Mouse (Mus musculus) midbrain, embryonic 12.5 days (tissue): ENCODE results near the gene Rabl2. TPM values are rescaled to one million over a fixed set of nuclear protein-coding genes. Genes with fewer than 3 reads are reported as not detected.

Source experiments
- ATAC-seq: fragments of 200-750 bp; cut with Nextera tagmentation; 2 replicates; pipeline ENCODE4 v1.8.0; 2017; ENCODE audit warnings: low read depth, moderate TSS enrichment, moderate library complexity; ENCODE audit not compliant: low FRiP score
- H3K27ac ChIP-seq: fragments of 300-500 bp; sonication (generic); replicated peaks from 2 replicates; pipeline ENCODE4 v1.5.1; 2016; ENCODE audit warnings: mild to moderate bottlenecking
- H3K27me3 ChIP-seq: fragments of 300-500 bp; sonication (generic); 2 replicates; pipeline ENCODE4 v1.6.1; 2016; ENCODE audit warnings: mild to moderate bottlenecking
- H3K36me3 ChIP-seq: fragments of 300-500 bp; sonication (generic); 2 replicates; pipeline ENCODE4 v1.6.1; 2016
- H3K4me1 ChIP-seq: fragments of 300-500 bp; sonication (generic); 2 replicates; pipeline ENCODE4 v1.6.1; 2016
- H3K4me2 ChIP-seq: fragments of 300-500 bp; sonication (generic); replicated peaks from 2 replicates; pipeline ENCODE4 v1.6.1; 2016; ENCODE audit warnings: mild to moderate bottlenecking, moderate library complexity
- H3K4me3 ChIP-seq: fragments of 300-500 bp; sonication (generic); 2 replicates; pipeline ENCODE4 v1.5.1; 2016; ENCODE audit warnings: mild to moderate bottlenecking
- H3K9ac ChIP-seq: fragments of 300-500 bp; sonication (generic); replicated peaks from 2 replicates; pipeline ENCODE4 v1.6.1; 2016; ENCODE audit warnings: mild to moderate bottlenecking, moderate library complexity
- H3K9me3 ChIP-seq: fragments of 300-500 bp; sonication (generic); 2 replicates; pipeline ENCODE4 v1.6.1; 2016; ENCODE audit warnings: mild to moderate bottlenecking
- whole genome bisulfite sequencing: fragments of 180-500 bp; shearing (Covaris S2); methylation state at CpG from one replicate; pipeline ENCODE4 v1.1.7; 2016; 5-methylcytosine and 5-hydroxymethylcytosine counted together
- polyA plus RNA-seq: library from polyadenylated mRNA; unstranded; fragments of >200 nt; fragmentation: Nextera tagmentation; extraction: Ambion mirVana; gene quantifications from 2 replicates; pipeline ENCODE4 v1.2.1, GENCODE M21; 2016

The Rabl2 gene
- polyA plus RNA-seq, 1 experiment from 2014 or later = 70.5 TPM

GRCm38 (mm10) chr15:89547824-89548601, 43.7 kb downstream of the Rabl2 start:
- Histone ChIP-seq H3K36me3 (peaks cover 20% of the 10 kb centered on the region), H3K9ac (peak overlapping the region; percentile 48; the same call in 1 of the 2 replicates), H3K9me3 (no peaks in the 10 kb centered on the region), H3K27ac (no peak overlapping the region), H3K4me1 (peaks cover 22% of the 10 kb centered on the region), H3K4me3 (peak overlapping the region; percentile 36), H3K4me2 (peak overlapping the region; percentile 52), H3K27me3 (peaks cover 38% of the 10 kb centered on the region)
- WGBS = 9% methylated on average over 58 of the region's 58 CpGs
- peak; percentile 84 for ATAC-seq

- Histone ChIP-seq H3K4me3 (peak overlapping the region; percentile 36; the same call in 1 of the 2 replicates), H3K27me3 (peaks cover 38% of the 10 kb centered on the region), H3K36me3 (peaks cover 21% of the 10 kb centered on the region), H3K9ac (peak overlapping the region; percentile 48; the same call in 1 of the 2 replicates), H3K4me2 (peak overlapping the region; percentile 52), H3K4me1 (peaks cover 22% of the 10 kb centered on the region), H3K27ac (no peak overlapping the region), H3K9me3 (no peaks in the 10 kb centered on the region)
- WGBS = 56% methylated on average over 8 of the region's 8 CpGs
- no peak for ATAC-seq
Observed at GRCm38 (mm10) chr15:89547321-89547720, 44.4 kb downstream of the Rabl2 start.

- no peak overlapping the region for H3K27ac ChIP-seq
- H3K27me3 ChIP-seq = peaks cover 33% of the 10 kb centered on the region
- H3K9ac ChIP-seq = no peak overlapping the region
- H3K36me3 ChIP-seq = peaks cover 13% of the 10 kb centered on the region
- no peak overlapping the region for H3K4me3 ChIP-seq
- 86% methylated on average over 7 of the region's 7 CpGs for WGBS
- ATAC-seq = no peak
- no peaks in the 10 kb centered on the region for H3K9me3 ChIP-seq
- peaks cover 21% of the 10 kb centered on the region for H3K4me1 ChIP-seq
- no peak overlapping the region for H3K4me2 ChIP-seq
Observed at GRCm38 (mm10) chr15:89544171-89544570, 47.6 kb downstream of the Rabl2 start.

GRCm38 (mm10) chr15:89533843-89534207, 57.9 kb downstream of the Rabl2 start:
- Histone ChIP-seq H3K27ac (no peak overlapping the region), H3K9me3 (no peaks in the 10 kb centered on the region), H3K4me1 (peaks cover 24% of the 10 kb centered on the region), H3K9ac (0 out of 2 replicates have a peak overlapping the region, but pooled peaks have one; percentile 59), H3K4me2 (peak overlapping the region; percentile 78), H3K4me3 (peak overlapping the region; percentile 48), H3K36me3 (no peaks in the 10 kb centered on the region), H3K27me3 (0 out of 2 replicates have a peak, but pooled peaks cover 12% of the 10 kb centered on the region)
- ATAC-seq = no peak
- WGBS = 90% methylated on average over 10 of the region's 10 CpGs

- 63% methylated on average over 23 of the region's 23 CpGs for WGBS
- peak overlapping the region; percentile 59 for H3K9ac ChIP-seq
- ATAC-seq = peak; percentile 42
- 0 out of 2 replicates have a peak, but pooled peaks cover 12% of the 10 kb centered on the region for H3K27me3 ChIP-seq
- peak overlapping the region; percentile 69 for H3K27ac ChIP-seq
- H3K36me3 ChIP-seq = no peaks in the 10 kb centered on the region
- H3K4me3 ChIP-seq = peak overlapping the region; percentile 48
- peaks cover 24% of the 10 kb centered on the region for H3K4me1 ChIP-seq
- no peaks in the 10 kb centered on the region for H3K9me3 ChIP-seq
- H3K4me2 ChIP-seq = peak overlapping the region; percentile 78
Observed at GRCm38 (mm10) chr15:89532924-89533842, 58.5 kb downstream of the Rabl2 start.

Other genes starting within 250 kb of the Rabl2 start
- 44.3 and 48.8 TPM in 2 replicates for gene Lmf2, start 236.3 kb downstream of the Rabl2 start, polyA plus RNA-seq
- 164 and 170 TPM in 2 replicates for gene Ncaph2, start 236.2 kb downstream of the Rabl2 start, polyA plus RNA-seq
- gene Sco2, start 218.1 kb downstream of the Rabl2 start, polyA plus RNA-seq = 5.8 TPM in 2 replicates
- gene Tymp, start 214.9 kb downstream of the Rabl2 start, polyA plus RNA-seq = 1.4 and 1.9 TPM in 2 replicates
- gene Odf3b, start 212.6 kb downstream of the Rabl2 start, polyA plus RNA-seq = 0.51 and 1.2 TPM in 2 replicates
- not detected in 2 replicates for gene Klhdc7b, start 207.0 kb downstream of the Rabl2 start, polyA plus RNA-seq
- not detected in 2 replicates for gene Syce3, start 181.4 kb downstream of the Rabl2 start, polyA plus RNA-seq
- 0.90 and 1.1 TPM in 2 replicates for gene Cpt1b, start 166.1 kb downstream of the Rabl2 start, polyA plus RNA-seq
- gene C730034F03Rik, start 162.3 kb downstream of the Rabl2 start, polyA plus RNA-seq = 5.7 and 7.0 TPM in 2 replicates
- gene Gm44502, start 162.2 kb downstream of the Rabl2 start, polyA plus RNA-seq = not detected in 2 replicates
- 67.5 and 68.0 TPM in 2 replicates for gene Chkb, start 162.0 kb downstream of the Rabl2 start, polyA plus RNA-seq
- gene Mapk8ip2, start 138.0 kb downstream of the Rabl2 start, polyA plus RNA-seq = 54.9 and 58.7 TPM in 2 replicates
- gene Arsa, start 114.5 kb downstream of the Rabl2 start, polyA plus RNA-seq = 13.7 and 14.1 TPM in 2 replicates
- 6.9 and 8.0 TPM in 2 replicates for gene Shank3, start 92.3 kb downstream of the Rabl2 start, polyA plus RNA-seq
- 0.74 and 1.3 TPM in 2 replicates for gene Acr, start 23.6 kb downstream of the Rabl2 start, polyA plus RNA-seq
- 0.41 TPM in 1 of 2 replicates, not detected in the other for gene Syt10, start 249.9 kb upstream of the Rabl2 start, polyA plus RNA-seq